Mouse (Mus musculus): Measurements from ENCODE around the gene Gm14862.

DNA sequence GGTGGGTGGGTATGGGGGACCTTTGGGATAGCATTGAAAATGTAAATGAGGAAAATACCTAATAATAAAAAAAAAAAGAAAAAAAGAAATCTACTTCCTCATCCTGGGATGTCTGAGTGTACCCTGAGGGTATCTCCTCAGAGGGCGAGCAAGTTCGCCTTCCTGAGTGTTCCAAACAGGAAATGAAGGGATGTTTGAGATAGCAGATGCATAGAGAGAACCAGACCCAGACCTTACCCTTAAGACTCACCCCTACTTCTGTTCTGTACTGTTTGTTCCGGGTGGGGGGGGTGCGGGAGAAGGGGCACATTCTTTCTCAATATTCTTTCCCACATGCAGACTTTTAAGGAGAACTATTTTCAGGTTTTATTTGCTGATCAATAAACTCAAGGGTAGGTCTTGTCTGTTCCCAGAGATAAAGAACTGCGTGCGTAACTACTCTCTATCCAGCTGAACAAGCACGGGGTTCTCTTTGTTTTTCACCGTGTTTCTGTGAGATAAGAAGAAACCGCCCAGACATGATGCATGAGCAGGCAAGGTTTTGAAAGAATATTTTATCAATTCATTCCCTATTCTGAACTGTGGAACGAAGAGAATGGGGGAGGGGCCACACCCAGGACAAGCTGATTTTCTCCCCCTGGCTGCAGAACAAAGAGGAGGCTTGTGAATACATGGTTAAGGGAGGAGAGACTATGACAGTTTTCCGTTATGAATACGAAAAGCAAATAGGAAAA lies 11.9 kb downstream of the Gm14862 start:
- TF ChIP-seq POLR2A (IDR thresholded peaks at IDR 0.05; ENCODE audit: control insufficient read depth, extremely low read depth, insufficient read depth, low read length, poor library complexity), result no peak
- no peak for TF ChIP-seq CTCF (IDR thresholded peaks at IDR 0.05; ENCODE audit: borderline replicate concordance, control insufficient read depth, extremely low read depth, insufficient read depth, low read length, poor library complexity)
